Comparison of ENCODE assay signal across 22 mouse cellular contexts in the genomic region with DNA sequence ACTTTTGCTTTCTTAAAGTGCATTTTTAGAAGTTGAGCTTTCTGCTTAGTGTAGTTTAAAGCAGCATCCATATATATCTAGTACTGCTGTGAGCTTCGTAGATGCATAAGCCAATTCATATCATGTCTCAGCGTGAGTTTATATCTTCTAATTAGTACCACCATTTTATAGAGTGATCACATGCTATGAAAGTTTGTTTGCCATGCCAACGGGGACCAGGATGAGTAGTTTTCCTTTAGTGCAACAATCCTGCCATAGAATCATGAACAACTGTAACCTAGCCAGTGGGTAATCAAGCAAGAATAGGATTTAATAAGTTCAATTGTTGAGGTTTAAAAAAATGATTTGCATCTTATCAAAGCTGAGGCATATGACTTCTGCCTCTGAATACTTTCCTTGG.
A peak's percentile ranks its signal among the peaks of the same experiment; 100 is the strongest.
DNase-seq lines count a peak whose midpoint lies in the region; ATAC-seq and TF ChIP-seq lines count a peak whose summit lies in the region.
"Had no signal": no experiment of that assay in that cellular context is flagged by ENCODE, and none has a peak within 500 bp of the region (broad histone marks: within the 10 kb centered on the region; RNA-seq: fewer than 3 reads in every experiment).

No protein-coding gene starts in this region.

- no peaks in the 10 kb centered on the region for H3K27me3 ChIP-seq in hindbrain, embryonic 16.5 days (replicated peaks; ENCODE audit: control insufficient read depth, insufficient read depth, low read length)
- H3K27me3 ChIP-seq in hindbrain, embryonic 12.5 days, result no peaks in the 10 kb centered on the region
- no peaks in the 10 kb centered on the region for H3K27me3 ChIP-seq in neural tube, embryonic 14.5 days (ENCODE audit: control insufficient read depth, insufficient read depth, low read length)
- 0 out of 2 replicates have a peak, but pooled peaks cover 3% of the 10 kb centered on the region for H3K27me3 ChIP-seq in forebrain, embryonic 13.5 days
- no peaks in the 10 kb centered on the region for H3K27me3 ChIP-seq in forebrain, postnatal 0 days (ENCODE audit: insufficient read depth, low read length)
- H3K27me3 ChIP-seq: Patski had no signal

- TF ChIP-seq CTCF in forebrain, postnatal 0 days (IDR thresholded peaks at IDR 0.05; ENCODE audit: low read depth), result no peak

- no peak overlapping the region for H3K4me2 ChIP-seq in hindbrain, embryonic 16.5 days (ENCODE audit: low read length)
- H3K4me2 ChIP-seq in hindbrain, embryonic 12.5 days (replicated peaks), result no peak overlapping the region
- no peak overlapping the region for H3K4me2 ChIP-seq in neural tube, embryonic 14.5 days (ENCODE audit: low read depth, low read length)
- H3K4me2 ChIP-seq in forebrain, embryonic 13.5 days, result 0 out of 2 replicates have a peak overlapping the region, but pooled peaks have one; percentile 24
- no peak overlapping the region for H3K4me2 ChIP-seq in forebrain, postnatal 0 days (ENCODE audit: low read depth)
- H3K4me2 ChIP-seq: hindbrain, embryonic 14.5 days had no signal

- 67% methylated on average over 3 of the region's 3 CpGs for WGBS in hindbrain, embryonic 16.5 days
- 86% methylated on average over 3 of the region's 3 CpGs for WGBS in hindbrain, embryonic 12.5 days
- 61% methylated on average over 3 of the region's 3 CpGs for WGBS in neural tube, embryonic 14.5 days
- WGBS in forebrain, embryonic 13.5 days, result 44% methylated on average over 3 of the region's 3 CpGs
- 32% methylated on average over 3 of the region's 3 CpGs for WGBS in forebrain, postnatal 0 days

- ATAC-seq in hindbrain, embryonic 16.5 days, result peak; percentile 40; the same call in 1 of the 2 replicates
- no peak for ATAC-seq in hindbrain, embryonic 12.5 days (ENCODE audit: low FRiP score)
- ATAC-seq in neural tube, embryonic 14.5 days (ENCODE audit: low read depth), result peak; percentile 44; the same call in 1 of the 2 replicates
- ATAC-seq in forebrain, embryonic 13.5 days, result peak; percentile 44
- ATAC-seq in forebrain, postnatal 0 days, result peak; percentile 23; the same call in 1 of the 2 replicates
- ATAC-seq: activated CD4-positive, CD25-positive, alpha-beta regulatory T cell, adult 4 months; intestine, embryonic 16.5 days had no signal

- H3K9ac ChIP-seq in hindbrain, embryonic 16.5 days (ENCODE audit: low read depth, low read length), result no peak overlapping the region
- H3K9ac ChIP-seq in hindbrain, embryonic 12.5 days, result no peak overlapping the region
- no peak overlapping the region for H3K9ac ChIP-seq in neural tube, embryonic 14.5 days (replicated peaks; ENCODE audit: low read depth, low read length)
- no peak overlapping the region for H3K9ac ChIP-seq in forebrain, embryonic 13.5 days
- H3K9ac ChIP-seq in forebrain, postnatal 0 days, result no peak overlapping the region
- H3K9ac ChIP-seq: hindbrain, embryonic 14.5 days had no signal

- H3K4me3 ChIP-seq in hindbrain, embryonic 16.5 days (ENCODE audit: low read length), result no peak overlapping the region
- H3K4me3 ChIP-seq in hindbrain, embryonic 12.5 days, result no peak overlapping the region
- no peak overlapping the region for H3K4me3 ChIP-seq in neural tube, embryonic 14.5 days (ENCODE audit: low read depth, low read length)
- H3K4me3 ChIP-seq in forebrain, embryonic 13.5 days, result no peak overlapping the region
- no peak overlapping the region for H3K4me3 ChIP-seq in forebrain, postnatal 0 days (ENCODE audit: low read depth, low read length)
- H3K4me3 ChIP-seq: embryonic facial prominence, embryonic 10.5 days; gastrocnemius, adult 2 months; heart, embryonic 10.5 days had no signal

- H3K9me3 ChIP-seq in hindbrain, embryonic 16.5 days (ENCODE audit: control insufficient read depth, low read length), result no peaks in the 10 kb centered on the region
- H3K9me3 ChIP-seq in hindbrain, embryonic 12.5 days (replicated peaks), result no peaks in the 10 kb centered on the region
- H3K9me3 ChIP-seq in neural tube, embryonic 14.5 days (ENCODE audit: control insufficient read depth, low read length), result no peaks in the 10 kb centered on the region
- no peaks in the 10 kb centered on the region for H3K9me3 ChIP-seq in forebrain, embryonic 13.5 days (replicated peaks)
- H3K9me3 ChIP-seq in forebrain, postnatal 0 days (ENCODE audit: low read length), result no peaks in the 10 kb centered on the region
- H3K9me3 ChIP-seq: embryonic facial prominence, embryonic 10.5 days; heart, embryonic 10.5 days had no signal

- no peak for DNase-seq in neural tube, embryonic 10.5 days (ENCODE audit: extremely low spot score, low spot score)
- no peak for DNase-seq in forebrain, postnatal 0 days
- DNase-seq in heart, adult 9 months (ENCODE audit: low spot score in 2 of 2), result no peak
- no peak for DNase-seq in spleen, adult 18-20 months
- DNase-seq: adrenal gland, postnatal 14 days; cerebellum, adult 2 months; cerebellum, postnatal 10 days; gastrocnemius, adult 2 months; gastrocnemius, postnatal 36 days; heart, adult 11 months; heart, postnatal 10 days; heart, postnatal 4 days had no signal

- peaks cover 2% of the 10 kb centered on the region; the same call in 1 of the 2 replicates for H3K4me1 ChIP-seq in hindbrain, embryonic 16.5 days (ENCODE audit: control insufficient read depth, insufficient read depth, low read depth, low read length)
- no peaks in the 10 kb centered on the region for H3K4me1 ChIP-seq in hindbrain, embryonic 12.5 days
- no peaks in the 10 kb centered on the region for H3K4me1 ChIP-seq in neural tube, embryonic 14.5 days (ENCODE audit: control insufficient read depth, insufficient read depth, low read length)
- H3K4me1 ChIP-seq in forebrain, embryonic 13.5 days, result peaks cover 17% of the 10 kb centered on the region
- H3K4me1 ChIP-seq in forebrain, postnatal 0 days (ENCODE audit: insufficient read depth), result no peaks in the 10 kb centered on the region

- no peaks in the 10 kb centered on the region for H3K36me3 ChIP-seq in hindbrain, embryonic 16.5 days (ENCODE audit: control insufficient read depth, insufficient read depth, low read length)
- no peaks in the 10 kb centered on the region for H3K36me3 ChIP-seq in hindbrain, embryonic 12.5 days
- H3K36me3 ChIP-seq in neural tube, embryonic 14.5 days (ENCODE audit: control insufficient read depth, insufficient read depth, low read length), result no peaks in the 10 kb centered on the region
- H3K36me3 ChIP-seq in forebrain, embryonic 13.5 days (ENCODE audit: poor library complexity, severe bottlenecking), result no peaks in the 10 kb centered on the region
- H3K36me3 ChIP-seq in forebrain, postnatal 0 days (ENCODE audit: insufficient read depth), result no peaks in the 10 kb centered on the region
- H3K36me3 ChIP-seq: embryonic facial prominence, embryonic 10.5 days; heart, embryonic 10.5 days had no signal

- H3K27ac ChIP-seq in hindbrain, embryonic 16.5 days (ENCODE audit: low read depth, low read length), result no peak overlapping the region
- no peak overlapping the region for H3K27ac ChIP-seq in hindbrain, embryonic 12.5 days
- no peak overlapping the region for H3K27ac ChIP-seq in neural tube, embryonic 14.5 days (ENCODE audit: low read depth, low read length)
- H3K27ac ChIP-seq in forebrain, embryonic 13.5 days, result no peak overlapping the region
- H3K27ac ChIP-seq in forebrain, postnatal 0 days (ENCODE audit: low read depth, low read length), result 0 out of 2 replicates have a peak overlapping the region, but pooled peaks have one; percentile 17
- H3K27ac ChIP-seq: embryonic facial prominence, embryonic 10.5 days; gastrocnemius, adult 2 months; heart, embryonic 10.5 days; hindbrain, embryonic 14.5 days had no signal
